8 mouse cellular contexts compared by ENCODE assay signal in the genomic region with DNA sequence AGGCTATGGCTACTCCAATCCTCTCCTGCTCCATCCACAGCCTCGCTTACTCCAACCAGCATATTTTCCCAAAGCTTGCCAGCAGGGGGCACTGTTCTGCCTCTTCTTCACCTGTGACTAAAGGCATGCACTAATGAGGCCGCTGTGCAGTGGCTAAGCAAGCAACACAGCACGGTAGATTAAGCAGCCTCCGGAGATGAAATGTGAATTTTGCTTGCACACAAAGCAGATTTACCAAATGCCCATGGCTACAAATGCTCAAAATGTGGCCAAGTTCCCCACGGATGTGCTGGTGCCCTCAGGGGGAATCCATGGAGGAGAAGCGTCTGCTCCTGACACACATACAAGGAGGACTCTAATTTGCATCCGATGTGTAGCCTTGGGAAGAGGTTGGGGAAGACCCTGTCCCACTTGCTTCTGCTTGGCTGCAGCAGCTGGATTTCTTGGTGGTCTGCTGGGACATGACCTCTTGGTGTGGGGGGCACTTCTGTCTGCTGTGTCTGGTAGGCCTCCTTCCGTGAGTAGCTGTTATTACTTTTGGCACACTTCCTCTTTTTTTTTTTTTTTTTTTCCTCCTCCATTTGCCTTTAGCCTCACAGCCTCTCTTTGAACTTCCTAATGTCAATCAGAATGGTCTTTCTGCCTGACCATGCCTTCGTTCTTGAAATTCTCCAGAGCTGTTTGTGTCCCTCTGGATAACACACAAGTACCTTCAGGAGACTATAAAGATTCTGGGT.
A peak's percentile ranks its signal among the peaks of the same experiment; 100 is the strongest.
DNase-seq lines count a peak whose midpoint lies in the region; ATAC-seq lines count a peak whose summit lies in the region.

No protein-coding gene starts in this region.

- no peak overlapping the region for H3K4me3 ChIP-seq in heart, embryonic 10.5 days
- no peak overlapping the region for H3K4me3 ChIP-seq in liver, embryonic 11.5 days (ENCODE audit: low read depth, low read length)

- H3K9me3 ChIP-seq in heart, embryonic 10.5 days: no peaks in the 10 kb centered on the region
- H3K9me3 ChIP-seq in liver, embryonic 11.5 days (ENCODE audit: control insufficient read depth, low read length): no peaks in the 10 kb centered on the region

- ATAC-seq in common myeloid progenitor, adult 5-6 weeks (replicated peaks; ENCODE audit: low read depth, poor library complexity, severe bottlenecking): peak; percentile 88
- ATAC-seq in liver, embryonic 11.5 days (replicated peaks; ENCODE audit: low FRiP score): 0 out of 2 replicates have a peak, but pooled peaks have one; percentile 29

- no peaks in the 10 kb centered on the region for H3K36me3 ChIP-seq in heart, embryonic 10.5 days
- H3K36me3 ChIP-seq in liver, embryonic 11.5 days (ENCODE audit: control insufficient read depth, insufficient read depth, low read length): no peaks in the 10 kb centered on the region

- no peak overlapping the region for H3K4me2 ChIP-seq in liver, embryonic 11.5 days

- 49% methylated on average over 9 of the region's 9 CpGs for WGBS in heart, embryonic 10.5 days
- WGBS in liver, embryonic 11.5 days: 42% methylated on average over 9 of the region's 9 CpGs

- peak; percentile 3 for DNase-seq in 3T3-L1 (ENCODE audit: low read depth, low spot score)
- DNase-seq in adrenal gland, adult (ENCODE audit: inconsistent age in 2 of 2, low spot score in 1 of 2): peak; percentile 59 to 93
- peak; percentile 78 for DNase-seq in heart, embryonic 10.5 days (ENCODE audit: low spot score)
- DNase-seq in kidney, postnatal 10 days: peak; percentile 74
- DNase-seq in liver, embryonic 11.5 days (ENCODE audit: low spot score): peak; percentile 39
- DNase-seq in ovary, postnatal 14 days (ENCODE audit: low spot score): peak; percentile 25
- DNase-seq in yolk sac, embryonic 10.5 days (ENCODE audit: low spot score): peak; percentile 14

- H3K27me3 ChIP-seq in heart, embryonic 10.5 days (ENCODE audit: insufficient read depth, poor library complexity, severe bottlenecking): no peaks in the 10 kb centered on the region
- H3K27me3 ChIP-seq in liver, embryonic 11.5 days (replicated peaks; ENCODE audit: control insufficient read depth, insufficient read depth, low read length): no peaks in the 10 kb centered on the region

- H3K9ac ChIP-seq in liver, embryonic 11.5 days (ENCODE audit: low read depth, low read length): no peak overlapping the region

- no peaks in the 10 kb centered on the region for H3K4me1 ChIP-seq in heart, embryonic 10.5 days
- no peaks in the 10 kb centered on the region for H3K4me1 ChIP-seq in liver, embryonic 11.5 days (replicated peaks; ENCODE audit: control insufficient read depth, insufficient read depth, low read length)

- no peak overlapping the region for H3K27ac ChIP-seq in heart, embryonic 10.5 days
- H3K27ac ChIP-seq in liver, embryonic 11.5 days (ENCODE audit: low read depth, low read length): no peak overlapping the region

Comparison
In these comparisons a context has a peak if more than half of its experiments do, and no peak if none do; other contexts are left out.
1. DNase-seq: peak in every context shown above with its lines; median percentile 78 in heart, embryonic 10.5 days; 76 in adrenal gland, adult; 74 in kidney, postnatal 10 days; 39 in liver, embryonic 11.5 days; 25 in ovary, postnatal 14 days; 14 in yolk sac, embryonic 10.5 days; 3 in 3T3-L1.